Mouse (Mus musculus) CH12.LX (cell line): ENCODE measurements at regions not wholly inside any gene's neighbourhood (a gene's known extent, or its start where the extent isn't known, plus 50 kb on each side); places are given as distances from the start of the nearest gene placed in this dataset.

Experiments
- DNase-seq: peaks from one replicate; pipeline ENCODE4 v3.0.0-alpha.2; 2013; ENCODE audit errors: extremely low read depth
- H3K27ac ChIP-seq: 2 replicates; pipeline ENCODE4 v1.5.1; 2012; ENCODE audit warnings: low read depth, mild to moderate bottlenecking, control low read depth, moderate library complexity; ENCODE audit not compliant: insufficient read depth
- H3K27me3 ChIP-seq: replicated peaks from 2 replicates; pipeline ENCODE3; 2012; ENCODE audit warnings: inconsistent platforms
- H3K36me3 ChIP-seq, 2 experiments: replicated peaks in 1 of 2; 2 replicates each; pipeline versions ENCODE3 to v1.6.1; 2012; ENCODE audit warnings: inconsistent platforms in 1 of 2, low read length in 1 of 2, mild to moderate bottlenecking in 1 of 2, mixed read lengths in 1 of 2, moderate library complexity in 1 of 2; ENCODE audit not compliant: control insufficient read depth in 1 of 2, insufficient read depth in 1 of 2
- H3K4me1 ChIP-seq, 2 experiments: 2 replicates each; pipeline ENCODE4 v1.6.1; 2012; ENCODE audit warnings: inconsistent platforms in 1 of 2, moderate library complexity in 1 of 2; ENCODE audit not compliant: insufficient read depth in 2 of 2, control insufficient read depth in 1 of 2
- H3K4me2 ChIP-seq: 2 replicates; pipeline ENCODE4 v1.6.1; 2012; ENCODE audit warnings: low read depth, mild to moderate bottlenecking, control low read depth; ENCODE audit not compliant: poor library complexity, insufficient read depth, severe bottlenecking
- H3K4me3 ChIP-seq, 3 experiments: fragments of 150-350 bp in 1 of 3; sonication (generic) in 1 of 3; replicated peaks in 1 of 3; 2 replicates each; pipeline versions ENCODE3 to v1.5.1; 2011 to 2012; ENCODE audit warnings: low read depth in 2 of 3, low read length in 2 of 3, mild to moderate bottlenecking in 2 of 3, moderate library complexity in 2 of 3, control low read depth in 1 of 3, improper control_type of control experiment in 1 of 3, inconsistent platforms in 1 of 3, mixed read lengths in 1 of 3; ENCODE audit not compliant: poor library complexity in 1 of 3
- H3K79me2 ChIP-seq: replicated peaks from 2 replicates; pipeline ENCODE4 v1.6.1; 2012; ENCODE audit warnings: mild to moderate bottlenecking, moderate library complexity; ENCODE audit not compliant: control insufficient read depth, poor library complexity, insufficient read depth, severe bottlenecking; ENCODE audit errors: extremely low read depth
- H3K9ac ChIP-seq: 2 replicates; pipeline ENCODE4 v1.6.1; 2012; ENCODE audit warnings: low read depth, mild to moderate bottlenecking, control low read depth, moderate library complexity; ENCODE audit not compliant: insufficient read depth
- H3K9me3 ChIP-seq: replicated peaks from 2 replicates; pipeline ENCODE3; 2012; ENCODE audit warnings: low read length, inconsistent platforms, mixed read lengths
- CHD1 ChIP-seq: IDR thresholded peaks from 2 replicates; pipeline ENCODE4 v1.6.1; 2012; ENCODE audit warnings: low read depth, low read length, improper control_type of control experiment, inconsistent platforms
- CHD2 ChIP-seq: IDR thresholded peaks from 2 replicates; pipeline ENCODE4 v1.6.1; 2011; ENCODE audit warnings: low read length, improper control_type of control experiment
- CTCF ChIP-seq, 2 experiments: IDR thresholded peaks in 1 of 2; conservative IDR thresholded peaks in 1 of 2; 2 replicates each; pipeline ENCODE4 v1.5.1; 2011 to 2012; ENCODE audit warnings: low read depth in 2 of 2, low read length in 2 of 2, improper control_type of control experiment in 1 of 2, inconsistent platforms in 1 of 2, mild to moderate bottlenecking in 1 of 2, moderate library complexity in 1 of 2
- ETS1 ChIP-seq: conservative IDR thresholded peaks from 2 replicates; pipeline ENCODE4 v1.6.1; 2012; ENCODE audit warnings: low read depth, mild to moderate bottlenecking, inconsistent platforms, low read length, improper control_type of control experiment, moderate library complexity
- GABPA ChIP-seq: IDR thresholded peaks from 2 replicates; pipeline ENCODE4 v1.6.1; 2012; ENCODE audit warnings: low read depth, low read length, improper control_type of control experiment, inconsistent platforms; ENCODE audit not compliant: insufficient replicate concordance
- JUND ChIP-seq: conservative IDR thresholded peaks from 2 replicates; pipeline ENCODE4 v1.6.1; 2011; ENCODE audit warnings: low read depth, low read length, improper control_type of control experiment
- MEF2A ChIP-seq: IDR thresholded peaks from 2 replicates; pipeline ENCODE4 v1.6.1; 2014; ENCODE audit warnings: low read depth, mild to moderate bottlenecking, inconsistent platforms, low read length, improper control_type of control experiment, borderline replicate concordance
- MXI1 ChIP-seq: IDR thresholded peaks from 2 replicates; pipeline ENCODE4 v1.6.1; 2011; ENCODE audit warnings: mild to moderate bottlenecking, low read depth, low read length, improper control_type of control experiment
- POLR2AphosphoS2 ChIP-seq: IDR thresholded peaks from 2 replicates; pipeline ENCODE4 v1.6.1; 2011; ENCODE audit warnings: low read depth, low read length, improper control_type of control experiment
- RAD21 ChIP-seq: IDR thresholded peaks from 2 replicates; pipeline ENCODE4 v1.6.1; 2011; ENCODE audit warnings: low read depth, mild to moderate bottlenecking, low read length, improper control_type of control experiment, moderate library complexity
- RCOR1 ChIP-seq: conservative IDR thresholded peaks from 2 replicates; pipeline ENCODE4 v1.6.1; 2012; ENCODE audit warnings: low read depth, mild to moderate bottlenecking, inconsistent platforms, low read length, improper control_type of control experiment
- SIN3A ChIP-seq: IDR thresholded peaks from 2 replicates; pipeline ENCODE4 v1.6.1; 2012; ENCODE audit warnings: low read length, improper control_type of control experiment, inconsistent platforms
- SMC3 ChIP-seq: IDR thresholded peaks from 2 replicates; pipeline ENCODE4 v1.6.1; 2011; ENCODE audit warnings: low read depth, low read length, improper control_type of control experiment
- USF2 ChIP-seq: conservative IDR thresholded peaks from 2 replicates; pipeline ENCODE4 v1.6.1; 2011; ENCODE audit warnings: low read depth, low read length, improper control_type of control experiment
- ZMIZ1 ChIP-seq: IDR thresholded peaks from 2 replicates; pipeline ENCODE4 v1.6.1; 2012; ENCODE audit warnings: low read depth, mild to moderate bottlenecking, inconsistent platforms, low read length, improper control_type of control experiment
- ZNF384 ChIP-seq: IDR thresholded peaks from 2 replicates; pipeline ENCODE4 v1.6.1; 2012; ENCODE audit warnings: low read depth, low read length, improper control_type of control experiment, inconsistent platforms
- dilution Hi-C: fragments of 300-500 bp; cut with MboI; formaldehyde crosslinking; loops from 2 replicates; pipeline ENCODE4 v1.14.3; 2020; ENCODE audit warnings: low sequenced_read_pairs; ENCODE audit not compliant: extremely low pct_unique_long_range_greater_than_20kb, extremely low pct_ligation_motif_present
- in situ Hi-C: fragments of 300-500 bp; cut with MboI; formaldehyde crosslinking; loops from 3 replicates; pipeline ENCODE4 v1.14.3; 2019; ENCODE audit warnings: low sequenced_read_pairs, low pct_ligation_motif_present, low pct_unique_long_range_greater_than_20kb, mixed read lengths

DNA sequence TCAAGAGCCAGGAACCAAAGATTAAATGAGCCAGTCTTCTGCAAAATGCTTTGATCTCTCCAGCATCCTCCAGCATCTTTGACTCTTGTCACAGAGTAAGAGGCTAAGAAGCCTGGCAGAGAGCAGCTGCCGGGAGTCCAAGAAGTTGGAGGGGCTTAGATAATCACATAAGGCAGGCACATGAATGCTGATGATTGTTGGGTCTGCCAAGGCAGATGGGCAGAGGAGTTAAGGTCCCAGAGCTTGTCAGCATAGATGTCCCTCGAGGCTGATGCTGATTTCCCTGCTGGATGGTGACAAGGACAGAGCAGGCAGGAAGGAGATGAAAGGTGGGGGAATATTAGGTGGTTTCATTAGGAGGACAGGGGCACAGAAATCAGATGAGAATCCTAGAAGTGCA lies 183.4 kb downstream of the Diras2 start:
- in situ Hi-C loops: no loop called here
- H3K4me1 ChIP-seq: no peaks in the 10 kb centered on the region
- H3K9me3 ChIP-seq: no peaks in the 10 kb centered on the region

DNA sequence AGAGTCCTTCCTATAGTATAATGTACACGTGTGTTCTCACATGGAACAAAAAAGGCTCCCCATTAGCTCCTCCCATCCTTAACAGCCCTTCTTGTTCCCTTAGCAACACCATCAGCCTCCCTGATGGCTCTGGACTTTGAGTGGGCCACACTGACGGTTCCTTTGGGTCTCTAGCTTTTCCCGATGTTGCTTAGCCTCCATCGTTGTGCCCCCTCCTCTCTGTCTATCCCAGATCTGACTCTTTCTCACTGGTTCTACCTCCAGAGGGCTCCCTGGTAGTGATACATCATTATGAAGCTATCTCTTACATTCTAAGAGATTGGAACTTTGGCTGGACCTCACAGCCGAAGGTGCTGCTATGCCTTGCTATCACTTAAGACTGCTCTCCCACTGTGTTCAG lies 181.5 kb downstream of the Diras2 start:
- Histone ChIP-seq H3K36me3 (no peaks in the 10 kb centered on the region), H3K4me2 (no peak overlapping the region), H3K79me2 (no peaks in the 10 kb centered on the region), H3K9me3 (no peaks in the 10 kb centered on the region), H3K4me3 (no peak overlapping the region), H3K27me3 (no peaks in the 10 kb centered on the region), H3K9ac (no peak overlapping the region), H3K4me1 (no peaks in the 10 kb centered on the region), H3K27ac (no peak overlapping the region)
- in situ Hi-C loops: no loop called here
- no peak for TF ChIP-seq USF2
- no peak for TF ChIP-seq RCOR1
- no peak for TF ChIP-seq GABPA
- dilution Hi-C loops: no loop called here
- DNase-seq: no peak

More for the DNA sequence above, 183.4 kb downstream of the Diras2 start:
- dilution Hi-C loops: no loop called here
- no peak for DNase-seq
- H3K27ac ChIP-seq: no peak overlapping the region
- no peak overlapping the region for H3K4me3 ChIP-seq
- no peak overlapping the region for H3K4me2 ChIP-seq
- no peaks in the 10 kb centered on the region for H3K27me3 ChIP-seq
- TF ChIP-seq ZNF384 (no peak), SIN3A (no peak), MEF2A (no peak), JUND (no peak), POLR2AphosphoS2 (no peak), CHD2 (no peak), CHD1 (no peak), ZMIZ1 (no peak), ETS1 (no peak), RCOR1 (no peak)
- no peaks in the 10 kb centered on the region for H3K36me3 ChIP-seq
- H3K9ac ChIP-seq: no peak overlapping the region
- no peaks in the 10 kb centered on the region for H3K79me2 ChIP-seq

DNA sequence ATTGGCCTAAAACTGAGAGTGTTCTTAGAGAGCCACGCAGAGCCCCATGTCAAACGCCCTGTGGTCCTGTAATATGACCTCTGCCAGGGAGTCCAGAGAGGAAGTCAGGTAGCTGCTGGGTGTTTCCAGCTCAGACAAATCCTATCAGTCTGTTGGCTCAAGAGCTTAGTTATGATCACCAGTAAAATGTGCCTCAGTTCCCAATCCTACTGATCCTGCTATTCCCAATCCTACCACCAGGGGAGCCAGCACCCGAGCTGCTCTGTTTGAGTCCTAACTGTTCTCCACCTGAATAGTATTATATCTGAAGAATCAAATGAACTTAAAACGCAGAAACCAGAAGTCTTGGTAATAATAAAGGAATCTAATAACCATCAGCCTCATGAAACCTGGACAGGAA lies 178.5 kb downstream of the Diras2 start:
- TF ChIP-seq CTCF (conservative IDR thresholded peaks at IDR 0.05 in 1 of 2, IDR thresholded peaks at IDR 0.05 in 1 of 2; ENCODE audit: low read depth in 2 of 2, low read length in 2 of 2) (peak; percentile 74 to 91), SMC3 (peak; percentile 59), RAD21 (peak; percentile 59), MXI1 (no peak)
- Histone ChIP-seq H3K79me2 (no peaks in the 10 kb centered on the region), H3K9me3 (peaks cover 5% of the 10 kb centered on the region), H3K4me1 (no peaks in the 10 kb centered on the region), H3K27me3 (no peaks in the 10 kb centered on the region), H3K4me3 (no peak overlapping the region), H3K27ac (no peak overlapping the region), H3K4me2 (no peak overlapping the region), H3K36me3 (no peaks in the 10 kb centered on the region), H3K9ac (no peak overlapping the region)
- dilution Hi-C loops (no loop called here), in situ Hi-C loops (no loop called here)
- peak; percentile 48 for DNase-seq
